Mouse (Mus musculus) ES-Bruce4 (cell line): Measurements from ENCODE around the gene Pak1. TPM values are rescaled to one million over a fixed set of nuclear protein-coding genes. Genes with fewer than 3 reads are reported as not detected.

Experiments
- H3K27ac ChIP-seq: 2 replicates; pipeline ENCODE4 v1.5.1; 2012; ENCODE audit warnings: low read length, inconsistent platforms; ENCODE audit not compliant: insufficient read depth
- H3K27me3 ChIP-seq: 2 replicates; pipeline ENCODE4 v1.6.1; 2012; ENCODE audit warnings: mild to moderate bottlenecking, low read length, inconsistent platforms; ENCODE audit not compliant: control insufficient read depth, poor library complexity, insufficient read depth, severe bottlenecking
- H3K36me3 ChIP-seq: 2 replicates; pipeline ENCODE4 v1.6.1; 2012; ENCODE audit warnings: inconsistent platforms, mild to moderate bottlenecking, low read length, moderate library complexity; ENCODE audit not compliant: control insufficient read depth, poor library complexity, insufficient read depth, severe bottlenecking
- H3K4me1 ChIP-seq: one replicate; pipeline ENCODE4 v1.8.1; 2011; ENCODE audit warnings: low read length; ENCODE audit not compliant: control insufficient read depth, insufficient read depth
- H3K4me3 ChIP-seq: 2 replicates; pipeline ENCODE4 v1.5.1; 2011; ENCODE audit warnings: low read depth, mild to moderate bottlenecking, low read length
- H3K9ac ChIP-seq: 2 replicates; pipeline ENCODE4 v1.6.1; 2012; ENCODE audit warnings: low read depth, mild to moderate bottlenecking, inconsistent platforms; ENCODE audit not compliant: poor library complexity, severe bottlenecking
- H3K9me3 ChIP-seq: replicated peaks from 2 replicates; pipeline ENCODE4 v1.6.1; 2012; ENCODE audit warnings: mild to moderate bottlenecking, low read length, inconsistent platforms; ENCODE audit not compliant: control insufficient read depth, poor library complexity, insufficient read depth, severe bottlenecking
- CTCF ChIP-seq: IDR thresholded peaks from one replicate; pipeline ENCODE4 v1.8.1; 2011; ENCODE audit warnings: low read depth, low read length
- POLR2A ChIP-seq: IDR thresholded peaks from one replicate; pipeline ENCODE4 v1.8.1; 2011; ENCODE audit warnings: low read length; ENCODE audit not compliant: insufficient read depth
- polyA plus RNA-seq: library from polyadenylated mRNA; stranded (reverse); fragments of >200 nt; gene quantifications from 2 replicates; pipeline ENCODE4 v1.2.4, GENCODE M21; 2011; ENCODE audit warnings: low read depth; ENCODE audit not compliant: missing spikeins, insufficient read depth, insufficient read length

Pak1 gene
- polyA plus RNA-seq, 1 experiment = 71.3 TPM

GRCm38 (mm10) chr7:97944485-97944884 is 156.1 kb downstream of the Pak1 start:
- Histone ChIP-seq H3K4me1 (no peaks in the 10 kb centered on the region), H3K27me3 (no peaks in the 10 kb centered on the region), H3K4me3 (no peak overlapping the region), H3K9ac (no peak overlapping the region), H3K9me3 (no peaks in the 10 kb centered on the region), H3K36me3 (no peaks in the 10 kb centered on the region), H3K27ac (no peak overlapping the region)
- no peak for TF ChIP-seq POLR2A
- TF ChIP-seq CTCF = no peak

Other genes starting within 250 kb of the Pak1 start
- 23.8 and 25.2 TPM in 2 replicates for gene Aamdc, start 209.0 kb upstream of the Pak1 start, polyA plus RNA-seq
- gene Rsf1, start 208.7 kb upstream of the Pak1 start, polyA plus RNA-seq = 57.3 and 66.4 TPM in 2 replicates
- gene Clns1a, start 91.9 kb upstream of the Pak1 start, polyA plus RNA-seq = 150 and 155 TPM in 2 replicates
- 4.6 TPM in 2 replicates for gene Aqp11, start 50.3 kb upstream of the Pak1 start, polyA plus RNA-seq
- gene Gdpd4, start 131.4 kb downstream of the Pak1 start, polyA plus RNA-seq = not detected in 2 replicates